ENCODE assay signal across 9 mouse cellular contexts in genomic region chr3:16086550-16086949, GRCm38 (mm10).
DNase-seq lines count a peak whose midpoint lies in the region; ATAC-seq and TF ChIP-seq lines count a peak whose summit lies in the region.
"Had no signal": no experiment of that assay in that cellular context is flagged by ENCODE, and none has a peak within 500 bp of the region (broad histone marks: within the 10 kb centered on the region; RNA-seq: fewer than 3 reads in every experiment).

No protein-coding gene starts in this region.

- peak; percentile 15; the same call in 1 of the 2 replicates for TF ChIP-seq CTCF in liver, embryonic 14.5 days (IDR thresholded peaks at IDR 0.05; ENCODE audit: low read depth)
- no peak for TF ChIP-seq CTCF in brain, embryonic 14.5 days (IDR thresholded peaks at IDR 0.05; ENCODE audit: borderline replicate concordance, extremely low read depth, insufficient read depth, insufficient read length)

- no peak overlapping the region for H3K4me2 ChIP-seq in liver, embryonic 14.5 days (ENCODE audit: low read depth)
- no peak overlapping the region for H3K4me2 ChIP-seq in liver, embryonic 12.5 days
- H3K4me2 ChIP-seq: embryonic facial prominence, embryonic 12.5 days had no signal

- H3K36me3 ChIP-seq in liver, embryonic 14.5 days (replicated peaks; ENCODE audit: control insufficient read depth, insufficient read depth, low read depth) = no peaks in the 10 kb centered on the region
- no peaks in the 10 kb centered on the region for H3K36me3 ChIP-seq in liver, embryonic 12.5 days
- H3K36me3 ChIP-seq: embryonic facial prominence, embryonic 12.5 days had no signal

- H3K4me3 ChIP-seq in liver, embryonic 14.5 days (ENCODE audit: insufficient read depth in 1 of 2, low read depth in 2 of 2, low read length in 2 of 2) = no peak overlapping the region
- no peak overlapping the region for H3K4me3 ChIP-seq in liver, embryonic 12.5 days
- H3K4me3 ChIP-seq: embryonic facial prominence, embryonic 12.5 days had no signal

- WGBS in liver, embryonic 14.5 days (ENCODE audit: insufficient replicate concordance) = 8% methylated on average over 1 of the region's 1 CpGs
- 4% methylated on average over 1 of the region's 1 CpGs for WGBS in liver, embryonic 12.5 days (ENCODE audit: insufficient replicate concordance)

- TF ChIP-seq EP300 in liver, embryonic 14.5 days (IDR thresholded peaks at IDR 0.05; ENCODE audit: low read depth) = no peak

- no peaks in the 10 kb centered on the region for H3K27me3 ChIP-seq in liver, embryonic 14.5 days (ENCODE audit: control insufficient read depth, insufficient read depth, low read length)
- H3K27me3 ChIP-seq in liver, embryonic 12.5 days (replicated peaks) = no peaks in the 10 kb centered on the region
- H3K27me3 ChIP-seq: embryonic facial prominence, embryonic 12.5 days had no signal

- peak; percentile 13 for DNase-seq in adrenal gland, postnatal 14 days
- DNase-seq in adrenal gland, adult 18-20 months (ENCODE audit: low spot score in 2 of 2) = no peak
- peak in 1 of 3 experiments; percentile 3 for DNase-seq in liver, embryonic 14.5 days (ENCODE audit: low read depth in 3 of 3, low spot score in 3 of 3)
- peak; percentile 47 for DNase-seq in brain, embryonic 14.5 days (ENCODE audit: low read depth)
- DNase-seq in mesoderm, embryonic 11.5 days (ENCODE audit: low read depth, low spot score) = peak; percentile 19
- DNase-seq in cerebellum, adult 18-20 months = no peak
- DNase-seq in MN1 (ENCODE audit: low spot score) = no peak

- no peak for ATAC-seq in liver, embryonic 14.5 days (ENCODE audit: insufficient read depth)
- no peak for ATAC-seq in liver, embryonic 12.5 days

- TF ChIP-seq POLR2A in brain, embryonic 14.5 days (IDR thresholded peaks at IDR 0.05; ENCODE audit: borderline replicate concordance, extremely low read depth, insufficient read depth, insufficient read length, poor library complexity, severe bottlenecking) = no peak

- H3K9ac ChIP-seq in liver, embryonic 14.5 days (replicated peaks) = no peak overlapping the region
- no peak overlapping the region for H3K9ac ChIP-seq in liver, embryonic 12.5 days
- H3K9ac ChIP-seq: embryonic facial prominence, embryonic 12.5 days had no signal

- no peaks in the 10 kb centered on the region for H3K4me1 ChIP-seq in liver, embryonic 14.5 days (replicated peaks; ENCODE audit: control insufficient read depth in 2 of 2, insufficient read depth in 2 of 2, low read length in 1 of 2)
- no peaks in the 10 kb centered on the region for H3K4me1 ChIP-seq in liver, embryonic 12.5 days
- H3K4me1 ChIP-seq: embryonic facial prominence, embryonic 12.5 days had no signal

- no peak overlapping the region for H3K27ac ChIP-seq in liver, embryonic 14.5 days
- no peak overlapping the region for H3K27ac ChIP-seq in liver, embryonic 12.5 days
- H3K27ac ChIP-seq: embryonic facial prominence, embryonic 12.5 days had no signal

- no peaks in the 10 kb centered on the region for H3K9me3 ChIP-seq in liver, embryonic 14.5 days (ENCODE audit: control insufficient read depth, low read length)
- no peaks in the 10 kb centered on the region for H3K9me3 ChIP-seq in liver, embryonic 12.5 days (replicated peaks)
- H3K9me3 ChIP-seq: embryonic facial prominence, embryonic 12.5 days had no signal

Comparison
In these comparisons a context has a peak if more than half of its experiments do, and no peak if none do; other contexts are left out.
1. DNase-seq: peak in adrenal gland, postnatal 14 days (single experiment), brain, embryonic 14.5 days (single experiment) and mesoderm, embryonic 11.5 days (single experiment); none in adrenal gland, adult 18-20 months (0 of 2), cerebellum, adult 18-20 months (0 of 2) and MN1 (single experiment).